Mouse (Mus musculus) heart, embryonic 15.5 days (tissue): ENCODE data around the gene Adamts17. TPM values are rescaled to one million over a fixed set of nuclear protein-coding genes. Genes with fewer than 3 reads are reported as not detected.

Source experiments
- ATAC-seq: fragments of 200-750 bp; cut with Nextera tagmentation; replicated peaks from 2 replicates; pipeline ENCODE4 v1.8.0; 2017; ENCODE audit warnings: low read depth, moderate TSS enrichment; ENCODE audit not compliant: insufficient number of reproducible peaks, insufficient read depth, low FRiP score
- H3K27ac ChIP-seq: fragments of 300-500 bp; sonication (generic); 2 replicates; pipeline ENCODE4 v1.5.1; 2015; ENCODE audit warnings: mild to moderate bottlenecking, inconsistent platforms
- H3K27me3 ChIP-seq: fragments of 300-500 bp; sonication (generic); 2 replicates; pipeline ENCODE4 v1.6.1; 2015; ENCODE audit warnings: inconsistent platforms
- H3K36me3 ChIP-seq: fragments of 300-500 bp; sonication (generic); 2 replicates; pipeline ENCODE4 v1.6.1; 2015; ENCODE audit warnings: mild to moderate bottlenecking, inconsistent platforms
- H3K4me1 ChIP-seq: fragments of 300-500 bp; sonication (generic); replicated peaks from 2 replicates; pipeline ENCODE4 v1.6.1; 2015; ENCODE audit warnings: inconsistent platforms
- H3K4me2 ChIP-seq: fragments of 300-500 bp; sonication (generic); 2 replicates; pipeline ENCODE4 v1.6.1; 2015; ENCODE audit warnings: inconsistent platforms, mild to moderate bottlenecking, moderate library complexity
- H3K4me3 ChIP-seq: fragments of 300-500 bp; sonication (generic); 2 replicates; pipeline ENCODE4 v1.5.1; 2015; ENCODE audit warnings: mild to moderate bottlenecking, inconsistent platforms
- H3K9ac ChIP-seq: fragments of 300-500 bp; sonication (generic); 2 replicates; pipeline ENCODE4 v1.6.1; 2015; ENCODE audit warnings: mild to moderate bottlenecking, inconsistent platforms
- H3K9me3 ChIP-seq: fragments of 300-500 bp; sonication (generic); replicated peaks from 2 replicates; pipeline ENCODE4 v1.6.1; 2016; ENCODE audit warnings: inconsistent platforms
- WGBS: fragments of 180-500 bp; shearing (Covaris S2); methylation state at CpG from one replicate; pipeline ENCODE4 v1.1.7; 2015; ENCODE audit warnings: mixed read lengths; 5-methylcytosine and 5-hydroxymethylcytosine counted together
- polyA plus RNA-seq: library from polyadenylated mRNA; unstranded; fragments of >200 nt; fragmentation: Nextera tagmentation; extraction: Ambion mirVana; gene quantifications from 2 replicates; pipeline ENCODE4 v1.2.1, GENCODE M21; 2015

Gene Adamts17
- polyA plus RNA-seq, 1 experiment from 2014 or later: 5.1 TPM

DNA sequence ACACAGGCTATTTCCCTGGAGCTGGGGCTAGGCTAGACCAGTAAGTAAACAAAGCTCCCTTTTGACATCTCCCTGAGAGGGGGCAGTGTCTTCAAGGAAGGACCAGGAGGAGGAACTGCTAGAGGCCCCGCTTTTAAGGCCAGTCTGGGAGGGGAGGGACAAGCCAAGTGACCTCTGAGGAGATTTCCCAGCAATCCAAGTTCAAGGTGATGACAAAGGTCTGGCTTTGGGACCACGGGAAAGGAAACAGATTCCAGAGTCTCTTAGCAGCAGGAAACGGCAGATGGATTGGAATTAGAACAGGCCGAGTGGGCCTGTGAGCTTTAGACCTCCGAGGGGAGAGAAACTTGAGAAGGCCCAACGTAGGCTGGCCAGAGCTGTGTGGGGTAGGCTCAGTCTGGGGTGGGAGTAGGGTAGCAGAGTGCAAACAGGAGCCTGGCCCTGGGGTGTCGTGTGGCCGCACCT is 116.0 kb downstream of the Adamts17 start:
- H3K36me3 ChIP-seq: no peaks in the 10 kb centered on the region
- WGBS: 21% methylated on average over 8 of the region's 8 CpGs
- peak; percentile 74 for ATAC-seq
- peaks cover 35% of the 10 kb centered on the region for H3K4me1 ChIP-seq
- no peaks in the 10 kb centered on the region for H3K27me3 ChIP-seq
- no peak overlapping the region for H3K4me3 ChIP-seq
- H3K4me2 ChIP-seq: no peak overlapping the region
- no peaks in the 10 kb centered on the region for H3K9me3 ChIP-seq
- H3K27ac ChIP-seq: peak overlapping the region; percentile 87
- no peak overlapping the region for H3K9ac ChIP-seq

DNA sequence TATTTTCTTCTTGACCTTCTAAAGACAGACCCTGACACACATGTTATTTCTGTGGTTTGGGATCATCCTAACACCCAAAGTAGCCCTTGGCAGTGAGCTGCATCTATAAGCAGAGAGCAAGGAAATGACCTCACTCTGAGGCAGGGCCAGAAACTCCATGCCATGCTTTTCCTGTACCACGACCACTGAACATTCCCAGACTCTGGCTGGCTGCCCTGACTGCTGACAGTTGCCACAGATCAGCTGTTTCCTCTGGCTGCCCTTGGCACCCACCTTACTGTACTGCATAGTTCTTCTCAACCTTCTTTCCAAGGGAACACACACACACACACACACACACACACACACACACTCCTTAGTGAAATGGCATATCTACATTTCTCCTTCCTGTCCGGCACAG is 116.4 kb downstream of the Adamts17 start:
- WGBS: 31% methylated on average over 2 of the region's 2 CpGs
- peak overlapping the region; percentile 87 for H3K27ac ChIP-seq
- H3K4me2 ChIP-seq: no peak overlapping the region

DNA sequence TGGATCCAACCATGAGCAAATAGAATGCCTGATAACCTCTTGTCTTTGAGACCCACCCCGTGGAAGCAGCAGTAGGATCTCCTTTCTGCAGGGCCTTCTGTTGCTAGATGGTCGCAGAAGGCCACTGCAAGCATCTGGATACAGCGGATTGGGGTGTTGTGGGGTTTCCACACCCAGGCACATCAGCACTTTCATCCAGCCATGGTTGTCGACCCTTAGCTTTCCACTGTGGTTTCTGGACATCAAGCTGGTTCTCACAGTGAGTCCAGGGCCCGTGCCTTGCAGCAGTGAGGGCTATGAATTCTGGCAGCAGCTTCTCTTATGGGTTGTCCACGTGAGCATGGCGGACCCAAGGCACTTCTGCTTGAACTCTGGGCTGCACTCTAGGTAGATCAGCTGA is 118.2 kb downstream of the Adamts17 start:
- H3K27ac ChIP-seq: no peak overlapping the region
- no peak for ATAC-seq
- no peak overlapping the region for H3K4me2 ChIP-seq
- H3K9me3 ChIP-seq: no peaks in the 10 kb centered on the region
- no peaks in the 10 kb centered on the region for H3K27me3 ChIP-seq
- H3K36me3 ChIP-seq: no peaks in the 10 kb centered on the region
- H3K9ac ChIP-seq: no peak overlapping the region
- no peak overlapping the region for H3K4me3 ChIP-seq
- WGBS: 88% methylated on average over 7 of the region's 7 CpGs
- H3K4me1 ChIP-seq: peaks cover 38% of the 10 kb centered on the region

More for the DNA sequence above, 116.4 kb downstream of the Adamts17 start:
- Histone ChIP-seq H3K9me3 (no peaks in the 10 kb centered on the region), H3K4me3 (no peak overlapping the region), H3K27me3 (no peaks in the 10 kb centered on the region), H3K36me3 (no peaks in the 10 kb centered on the region), H3K9ac (no peak overlapping the region), H3K4me1 (peaks cover 38% of the 10 kb centered on the region)
- ATAC-seq: peak; percentile 81

DNA sequence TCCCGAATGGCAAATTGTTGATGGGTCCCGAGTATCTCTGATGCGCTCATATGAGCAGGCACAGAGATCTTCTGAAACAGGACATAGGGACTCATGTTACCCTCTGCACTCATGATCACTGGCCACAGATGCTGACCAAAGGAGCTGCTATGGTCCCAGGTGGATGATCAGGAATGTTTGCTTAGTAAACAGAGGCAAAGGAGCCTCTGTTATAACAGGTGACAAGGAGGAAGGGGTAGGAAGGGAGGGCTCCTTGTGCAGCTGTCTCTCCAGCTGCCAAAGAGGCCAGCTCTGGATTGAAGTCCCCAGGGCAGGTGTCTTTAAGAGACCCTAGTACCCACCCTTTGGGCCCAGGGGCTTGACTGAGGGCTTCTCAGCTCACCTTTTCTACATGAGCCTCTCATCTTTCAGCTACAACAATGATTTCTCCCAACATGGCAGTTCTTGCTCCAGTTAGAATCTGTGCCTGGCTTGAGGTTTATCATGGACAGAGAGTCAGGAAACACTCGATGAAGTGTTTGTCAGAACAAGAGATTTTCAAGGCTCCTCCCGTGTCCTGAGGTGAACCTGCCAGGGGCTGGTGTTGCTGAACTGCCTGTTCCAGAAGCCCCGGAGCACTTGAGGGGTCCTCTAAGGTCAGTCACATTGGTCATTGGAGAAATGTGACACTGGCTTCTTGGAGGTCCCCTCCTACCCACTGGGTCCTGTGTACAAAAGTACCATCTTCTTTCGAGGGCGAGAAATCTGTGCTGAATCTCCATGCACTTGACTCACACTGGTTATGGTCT is 120.9 kb downstream of the Adamts17 start:
- H3K9me3 ChIP-seq: no peaks in the 10 kb centered on the region
- H3K27ac ChIP-seq: no peak overlapping the region
- no peak overlapping the region for H3K9ac ChIP-seq
- no peaks in the 10 kb centered on the region for H3K36me3 ChIP-seq
- no peak overlapping the region for H3K4me3 ChIP-seq
- H3K27me3 ChIP-seq: no peaks in the 10 kb centered on the region
- H3K4me2 ChIP-seq: no peak overlapping the region
- peaks cover 21% of the 10 kb centered on the region for H3K4me1 ChIP-seq
- ATAC-seq: no peak
- 70% methylated on average over 8 of the region's 8 CpGs for WGBS

- Histone ChIP-seq H3K9ac (no peak overlapping the region), H3K4me1 (peaks cover 22% of the 10 kb centered on the region), H3K27ac (no peak overlapping the region), H3K36me3 (no peaks in the 10 kb centered on the region), H3K27me3 (no peaks in the 10 kb centered on the region), H3K9me3 (no peaks in the 10 kb centered on the region), H3K4me3 (no peak overlapping the region), H3K4me2 (no peak overlapping the region)
- 80% methylated on average over 10 of the region's 10 CpGs for WGBS
- ATAC-seq: no peak
Observed at GRCm38 (mm10) chr7:66962736-66963135, 123.2 kb downstream of the Adamts17 start.

DNA sequence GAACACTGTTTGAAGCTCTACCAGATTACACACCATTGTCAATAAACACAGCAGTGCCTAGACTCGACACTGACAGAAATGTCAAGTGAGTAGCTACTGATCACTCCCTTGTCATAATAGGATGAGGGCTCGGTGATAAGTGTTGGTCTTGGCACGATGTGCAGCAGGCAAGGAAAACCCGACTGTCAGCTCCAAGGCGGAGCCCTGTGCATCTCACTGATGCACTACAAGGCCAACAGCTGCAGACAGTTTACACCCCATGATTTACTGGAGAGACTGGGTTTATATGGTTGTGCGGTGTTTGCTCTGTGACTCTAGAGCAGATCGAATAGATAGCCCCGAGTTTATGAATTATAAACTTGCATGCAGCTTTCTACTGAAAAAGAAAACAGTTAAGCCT is 124.0 kb downstream of the Adamts17 start:
- Histone ChIP-seq H3K4me2 (no peak overlapping the region), H3K27me3 (no peaks in the 10 kb centered on the region), H3K4me1 (peaks cover 30% of the 10 kb centered on the region), H3K36me3 (no peaks in the 10 kb centered on the region), H3K4me3 (no peak overlapping the region), H3K27ac (no peak overlapping the region), H3K9me3 (no peaks in the 10 kb centered on the region), H3K9ac (no peak overlapping the region)
- 54% methylated on average over 8 of the region's 8 CpGs for WGBS
- no peak for ATAC-seq

DNA sequence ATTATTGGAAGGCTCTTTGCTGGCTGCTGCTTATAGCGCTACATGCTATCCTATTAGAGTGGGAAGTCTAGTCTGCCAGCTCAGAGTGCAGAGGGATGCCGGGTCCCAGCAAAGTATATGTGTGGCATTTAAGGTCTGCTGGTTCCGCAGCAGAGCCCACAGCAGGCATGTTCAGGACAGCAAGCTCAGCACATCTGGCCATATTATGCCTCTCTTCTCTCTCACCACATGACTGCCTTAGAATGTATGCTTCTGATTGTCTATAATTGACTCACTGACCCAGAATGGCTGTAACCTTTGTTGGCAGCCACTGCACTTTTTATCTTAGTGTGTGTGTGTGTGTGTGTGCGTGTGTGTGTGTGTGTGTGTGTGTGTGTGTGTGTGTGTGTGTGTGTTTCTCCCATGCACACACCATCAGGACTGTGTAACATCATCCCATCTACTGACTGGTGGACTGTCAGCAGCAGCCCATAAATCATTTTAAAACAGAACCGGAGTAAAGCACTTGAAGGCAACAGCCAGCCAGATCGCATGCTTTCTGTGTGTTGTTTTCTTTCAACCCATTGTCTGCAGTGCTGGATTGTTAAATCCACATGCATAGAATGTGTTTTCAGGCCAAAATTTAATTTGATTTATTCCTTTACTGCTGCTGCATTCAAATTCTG is 127.1 kb downstream of the Adamts17 start:
- H3K27ac ChIP-seq: no peak overlapping the region; the same call in 1 of the 2 replicates
- peaks cover 37% of the 10 kb centered on the region for H3K4me1 ChIP-seq
- no peaks in the 10 kb centered on the region for H3K27me3 ChIP-seq
- peak; percentile 38; the same call in 1 of the 2 replicates for ATAC-seq
- H3K4me3 ChIP-seq: no peak overlapping the region
- H3K9ac ChIP-seq: no peak overlapping the region
- no peak overlapping the region for H3K4me2 ChIP-seq
- H3K9me3 ChIP-seq: no peaks in the 10 kb centered on the region
- no peaks in the 10 kb centered on the region for H3K36me3 ChIP-seq
- WGBS: 51% methylated on average over 6 of the region's 6 CpGs

GRCm38 (mm10) chr7:66967206-66967919 is 127.8 kb downstream of the Adamts17 start:
- H3K4me1 ChIP-seq: peaks cover 37% of the 10 kb centered on the region
- no peak overlapping the region for H3K4me3 ChIP-seq
- 60% methylated on average over 8 of the region's 8 CpGs for WGBS
- no peaks in the 10 kb centered on the region for H3K27me3 ChIP-seq
- no peak overlapping the region for H3K27ac ChIP-seq
- no peak overlapping the region for H3K9ac ChIP-seq
- H3K9me3 ChIP-seq: no peaks in the 10 kb centered on the region
- H3K36me3 ChIP-seq: no peaks in the 10 kb centered on the region
- no peak for ATAC-seq
- no peak overlapping the region for H3K4me2 ChIP-seq

DNA sequence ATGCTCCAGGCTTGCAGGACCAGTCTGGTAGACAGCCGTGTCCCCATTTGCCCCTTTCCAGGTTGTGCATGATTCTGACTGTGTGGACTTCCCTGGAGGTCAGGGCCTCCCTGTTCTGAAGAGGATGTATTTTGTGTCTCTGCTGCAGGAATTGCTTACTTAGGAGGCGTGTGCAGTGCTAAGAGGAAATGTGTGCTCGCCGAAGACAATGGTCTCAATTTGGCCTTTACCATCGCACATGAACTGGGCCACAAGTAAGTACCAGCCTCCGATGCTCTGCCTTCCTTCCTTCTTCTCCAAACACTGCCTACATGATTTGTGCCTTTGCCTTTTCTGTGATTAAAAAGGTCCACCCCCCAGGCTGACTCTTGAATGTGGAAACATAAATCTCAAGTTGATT is 129.1 kb downstream of the Adamts17 start:
- peak overlapping the region; percentile 23 for H3K27ac ChIP-seq
- 0 out of 2 replicates have a peak, but pooled peaks have one; percentile 32 for ATAC-seq
- H3K4me1 ChIP-seq: peaks cover 37% of the 10 kb centered on the region
- no peaks in the 10 kb centered on the region for H3K9me3 ChIP-seq
- no peak overlapping the region for H3K4me3 ChIP-seq
- H3K27me3 ChIP-seq: no peaks in the 10 kb centered on the region
- 81% methylated on average over 6 of the region's 6 CpGs for WGBS
- no peaks in the 10 kb centered on the region for H3K36me3 ChIP-seq
- no peak overlapping the region for H3K9ac ChIP-seq
- H3K4me2 ChIP-seq: no peak overlapping the region

DNA sequence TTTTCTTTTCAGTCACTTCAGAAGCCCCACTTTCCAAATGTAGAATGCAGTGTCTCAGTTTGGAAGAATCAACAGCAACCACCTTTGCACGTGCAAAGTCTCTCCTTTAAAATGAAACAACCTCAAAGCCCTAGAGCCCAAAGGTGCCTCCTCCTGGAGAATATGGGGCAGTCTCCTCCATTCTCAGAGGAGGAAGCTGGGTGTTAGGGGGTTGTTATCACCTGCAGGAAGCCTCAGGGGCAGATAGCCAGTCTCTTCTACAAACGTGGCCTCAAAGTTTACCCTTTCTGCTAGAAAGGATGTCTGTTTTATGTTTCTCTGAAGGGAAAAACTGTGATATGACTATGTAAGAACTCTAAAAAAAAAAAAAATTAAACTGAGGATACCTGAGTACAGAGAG is 129.7 kb downstream of the Adamts17 start:
- no peaks in the 10 kb centered on the region for H3K36me3 ChIP-seq
- H3K9ac ChIP-seq: no peak overlapping the region
- H3K4me2 ChIP-seq: no peak overlapping the region
- WGBS: 38% methylated on average over 2 of the region's 2 CpGs
- no peaks in the 10 kb centered on the region for H3K27me3 ChIP-seq
- peaks cover 37% of the 10 kb centered on the region for H3K4me1 ChIP-seq
- no peak for ATAC-seq
- peak overlapping the region; percentile 53 for H3K27ac ChIP-seq
- no peak overlapping the region for H3K4me3 ChIP-seq
- H3K9me3 ChIP-seq: no peaks in the 10 kb centered on the region

- H3K4me1 ChIP-seq: peaks cover 44% of the 10 kb centered on the region
- H3K27ac ChIP-seq: no peak overlapping the region
- no peak for ATAC-seq
Observed at GRCm38 (mm10) chr7:66970235-66970634, 130.7 kb downstream of the Adamts17 start.

More at GRCm38 (mm10) chr7:66970235-66970634, 130.7 kb downstream of the Adamts17 start:
- no peak overlapping the region for H3K4me3 ChIP-seq
- no peaks in the 10 kb centered on the region for H3K36me3 ChIP-seq
- 61% methylated on average over 2 of the region's 2 CpGs for WGBS
- H3K9ac ChIP-seq: no peak overlapping the region
- H3K4me2 ChIP-seq: no peak overlapping the region
- no peaks in the 10 kb centered on the region for H3K9me3 ChIP-seq
- H3K27me3 ChIP-seq: no peaks in the 10 kb centered on the region
